In genomic region chr9:90242855-90243254, GRCm38 (mm10) we compare ENCODE assay signal across 8 mouse cellular contexts. TPM values are rescaled to one million over a fixed set of nuclear protein-coding genes. Genes with fewer than 3 reads are reported as not detected.
DNase-seq lines count a peak whose midpoint lies in the region; ATAC-seq and TF ChIP-seq lines count a peak whose summit lies in the region.
"Had no signal": no experiment of that assay in that cellular context is flagged by ENCODE, and none has a peak within 500 bp of the region (broad histone marks: within the 10 kb centered on the region; RNA-seq: fewer than 3 reads in every experiment).

No protein-coding gene starts in this region.

- DNase-seq in layer of hippocampus, adult 11-12 months (ENCODE audit: low spot score), result peak; percentile 22
- no peak for DNase-seq in layer of hippocampus, adult 2 months (ENCODE audit: low spot score in 2 of 2)
- DNase-seq in lung, postnatal 36 days, result peak; percentile 68
- peak; percentile 78 for DNase-seq in thymus, postnatal 14 days
- DNase-seq in kidney, adult 18-20 months, result no peak
- DNase-seq in hindbrain, postnatal 0 days (ENCODE audit: low spot score), result no peak

- peaks cover 5% of the 10 kb centered on the region; the same call in 1 of the 2 replicates for H3K36me3 ChIP-seq in hindbrain, postnatal 0 days (ENCODE audit: insufficient read depth, low read length)

- H3K9me3 ChIP-seq in hindbrain, postnatal 0 days (ENCODE audit: low read length), result no peaks in the 10 kb centered on the region
- H3K9me3 ChIP-seq: heart, embryonic 12.5 days had no signal

- H3K4me2 ChIP-seq in hindbrain, postnatal 0 days (ENCODE audit: low read depth, low read length), result no peak overlapping the region
- H3K4me2 ChIP-seq: heart, embryonic 12.5 days had no signal

- no peaks in the 10 kb centered on the region for H3K27me3 ChIP-seq in hindbrain, postnatal 0 days (ENCODE audit: insufficient read depth, low read length)
- H3K27me3 ChIP-seq: heart, embryonic 12.5 days had no signal

- H3K9ac ChIP-seq in hindbrain, postnatal 0 days (replicated peaks; ENCODE audit: low read length), result no peak overlapping the region
- H3K9ac ChIP-seq: heart, embryonic 12.5 days had no signal

- no peak overlapping the region for H3K4me3 ChIP-seq in layer of hippocampus, adult 2 months
- H3K4me3 ChIP-seq in hindbrain, postnatal 0 days (ENCODE audit: low read length), result no peak overlapping the region
- H3K4me3 ChIP-seq: heart, embryonic 12.5 days had no signal

- 82% methylated on average over 7 of the region's 7 CpGs for WGBS in hindbrain, postnatal 0 days

- peak; percentile 60 for ATAC-seq in granulocyte monocyte progenitor cell, adult 5-6 weeks (replicated peaks; ENCODE audit: poor library complexity, severe bottlenecking)
- no peak for ATAC-seq in hindbrain, postnatal 0 days

- TF ChIP-seq CTCF in layer of hippocampus, adult 2 months (conservative IDR thresholded peaks at IDR 0.05), result no peak
- TF ChIP-seq CTCF in hindbrain, postnatal 0 days (IDR thresholded peaks at IDR 0.05; ENCODE audit: low read depth), result no peak

- no peaks in the 10 kb centered on the region for H3K4me1 ChIP-seq in hindbrain, postnatal 0 days (ENCODE audit: insufficient read depth, low read length)

- no peak overlapping the region for H3K27ac ChIP-seq in layer of hippocampus, adult 2 months
- H3K27ac ChIP-seq in hindbrain, postnatal 0 days, result no peak overlapping the region

RNA-seq across cellular contexts. Expression of gene Tbc1d2b, which starts 27.7 kb away (rescaled TPM):
- 1 to 10 TPM; 9.5 to 9.7 TPM for total RNA-seq in layer of hippocampus, adult 2 months (2021)
- 61.2 and 68.0 TPM in 2 replicates for total RNA-seq in granulocyte monocyte progenitor cell, adult 5-6 weeks (2014; fragmentation: Nextera tagmentation)
- total RNA-seq in granulocyte monocyte progenitor cell, adult 5-6 weeks (2017), result 48.0 and 51.9 TPM in 2 replicates
- 17.7 and 23.1 TPM in 2 replicates for total RNA-seq in hindbrain, postnatal 0 days (2014; rRNA removed)
- polyA plus RNA-seq in hindbrain, postnatal 0 days (2015; fragmentation: Nextera tagmentation; extraction: Ambion mirVana), result 3.8 and 4.1 TPM in 2 replicates

Comparison
In these comparisons a context has a peak if more than half of its experiments do, and no peak if none do; other contexts are left out.
1. DNase-seq: peak in layer of hippocampus, adult 11-12 months (single experiment), lung, postnatal 36 days (single experiment) and thymus, postnatal 14 days (single experiment); none in layer of hippocampus, adult 2 months (0 of 2), kidney, adult 18-20 months (single experiment) and hindbrain, postnatal 0 days (single experiment).